Mouse (Mus musculus): ENCODE results near the gene Nmnat1. TPM values are rescaled to one million over a fixed set of nuclear protein-coding genes. Genes with fewer than 3 reads are reported as not detected.

Nmnat1 gene
- polyA plus RNA-seq, 1 experiment from 2014 or later = 14.2 TPM

DNA sequence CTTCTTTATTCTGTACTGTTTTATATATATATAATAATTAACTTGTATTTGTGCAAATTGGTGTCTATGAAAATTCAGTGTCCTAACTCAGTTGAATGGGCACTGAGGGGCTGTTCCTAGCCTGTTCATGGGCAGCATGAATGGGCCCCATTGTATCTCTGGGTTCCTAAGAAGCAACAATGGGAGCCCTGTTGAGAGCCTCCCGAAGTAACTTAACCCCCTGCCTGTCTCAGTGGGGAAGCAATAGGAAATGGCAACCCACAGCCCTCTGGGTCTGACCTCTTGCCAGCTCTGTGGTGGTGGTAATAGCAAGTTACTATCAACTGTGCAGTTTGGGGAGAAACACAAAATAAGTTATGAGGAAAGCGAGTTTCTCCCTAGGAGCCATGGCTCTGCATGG, 11.6 kb upstream of the Nmnat1 start:
- WGBS = 74% methylated on average over 2 of the region's 2 CpGs
- Histone ChIP-seq H3K4me2 (replicated peaks; ENCODE audit: low read depth, low read length) (no peak overlapping the region), H3K27me3 (ENCODE audit: insufficient read depth, low read length) (no peaks in the 10 kb centered on the region), H3K9ac (replicated peaks; ENCODE audit: low read length) (no peak overlapping the region), H3K4me1 (ENCODE audit: insufficient read depth, low read length) (no peaks in the 10 kb centered on the region), H3K36me3 (ENCODE audit: insufficient read depth, low read length) (peaks cover 58% of the 10 kb centered on the region), H3K9me3 (ENCODE audit: low read length) (no peaks in the 10 kb centered on the region), H3K27ac (ENCODE audit: low read length) (no peak overlapping the region), H3K4me3 (ENCODE audit: low read length) (no peak overlapping the region)
- no peak; the same call in 1 of the 2 replicates for ATAC-seq (ENCODE audit: low FRiP score, low TSS enrichment)

DNA sequence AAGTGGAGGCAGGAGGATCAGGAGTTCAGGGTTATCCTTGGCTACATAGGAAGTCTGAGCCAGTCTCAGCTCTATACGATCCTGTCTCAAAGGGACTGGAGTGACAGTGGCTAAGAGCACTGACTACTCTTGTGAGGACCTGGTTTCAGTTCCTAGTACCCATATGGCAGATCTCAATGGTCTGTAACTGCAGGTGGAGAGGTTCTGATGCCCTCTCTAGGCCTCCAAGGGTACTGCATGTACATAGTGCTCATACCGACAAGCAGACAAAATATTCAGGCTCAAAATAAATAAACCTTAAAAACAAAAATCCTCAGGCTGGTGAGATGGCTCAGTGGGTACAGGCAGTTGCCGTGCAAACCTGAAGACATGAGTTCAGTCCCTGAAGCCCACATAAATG, 6.1 kb upstream of the Nmnat1 start:
- no peaks in the 10 kb centered on the region for H3K27me3 ChIP-seq (ENCODE audit: insufficient read depth, low read length)
- H3K4me2 ChIP-seq (replicated peaks; ENCODE audit: low read depth, low read length) = no peak overlapping the region
- H3K4me3 ChIP-seq (ENCODE audit: low read length) = no peak overlapping the region
- peaks cover 6% of the 10 kb centered on the region for H3K4me1 ChIP-seq (ENCODE audit: insufficient read depth, low read length)
- no peaks in the 10 kb centered on the region for H3K9me3 ChIP-seq (ENCODE audit: low read length)
- ATAC-seq (ENCODE audit: low FRiP score, low TSS enrichment) = no peak
- H3K9ac ChIP-seq (replicated peaks; ENCODE audit: low read length) = no peak overlapping the region
- H3K27ac ChIP-seq (ENCODE audit: low read length) = no peak overlapping the region
- 93% methylated on average over 3 of the region's 3 CpGs for WGBS
- H3K36me3 ChIP-seq (ENCODE audit: insufficient read depth, low read length) = peaks cover 69% of the 10 kb centered on the region

DNA sequence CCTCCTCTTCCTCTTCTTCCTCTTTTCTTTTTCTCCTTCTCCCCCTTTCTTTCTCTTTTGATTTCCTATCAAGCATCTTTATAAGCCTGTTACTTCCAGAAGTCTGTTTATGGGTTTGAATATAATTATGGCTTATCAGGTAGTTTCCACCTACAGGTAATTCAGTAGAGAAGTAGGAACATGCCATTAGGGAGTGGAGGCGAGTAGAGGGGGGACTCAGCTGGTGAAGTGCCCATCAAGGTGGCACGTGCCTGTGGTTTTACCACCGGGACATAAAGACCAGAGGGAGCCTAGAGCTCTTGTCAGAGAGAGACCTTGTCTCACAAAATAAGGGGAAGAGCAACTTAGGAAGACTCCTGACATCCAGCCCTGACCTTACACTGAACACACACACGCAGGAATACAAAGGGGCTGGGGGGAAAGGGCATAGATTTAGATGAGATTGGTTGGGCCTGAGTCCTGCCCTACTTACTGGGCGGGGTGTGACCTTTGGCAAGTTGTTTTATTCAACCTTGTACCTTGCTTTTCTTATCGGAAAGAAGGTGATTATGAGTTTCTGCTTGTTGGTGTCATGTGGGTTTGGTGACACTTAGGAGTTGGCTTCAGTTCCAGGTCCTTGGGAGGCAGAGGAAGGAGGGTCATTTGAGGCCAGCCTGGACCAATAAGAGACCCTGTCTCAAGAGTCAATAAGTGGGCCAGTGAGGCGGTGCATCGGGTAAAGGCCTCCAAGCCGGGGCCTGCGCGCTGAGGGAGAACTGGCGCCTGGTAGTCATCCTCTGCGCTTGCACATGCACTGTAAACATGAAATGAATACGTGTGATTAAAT, 4.6 kb upstream of the Nmnat1 start:
- Histone ChIP-seq H3K27me3 (ENCODE audit: insufficient read depth, low read length) (no peaks in the 10 kb centered on the region), H3K9me3 (ENCODE audit: low read length) (no peaks in the 10 kb centered on the region), H3K9ac (replicated peaks; ENCODE audit: low read length) (no peak overlapping the region), H3K36me3 (ENCODE audit: insufficient read depth, low read length) (peaks cover 57% of the 10 kb centered on the region), H3K27ac (ENCODE audit: low read length) (no peak overlapping the region), H3K4me1 (ENCODE audit: insufficient read depth, low read length) (peaks cover 9% of the 10 kb centered on the region), H3K4me3 (ENCODE audit: low read length) (no peak overlapping the region), H3K4me2 (replicated peaks; ENCODE audit: low read depth, low read length) (no peak overlapping the region)
- no peak for ATAC-seq (ENCODE audit: low FRiP score, low TSS enrichment)
- 96% methylated on average over 14 of the region's 14 CpGs for WGBS

DNA sequence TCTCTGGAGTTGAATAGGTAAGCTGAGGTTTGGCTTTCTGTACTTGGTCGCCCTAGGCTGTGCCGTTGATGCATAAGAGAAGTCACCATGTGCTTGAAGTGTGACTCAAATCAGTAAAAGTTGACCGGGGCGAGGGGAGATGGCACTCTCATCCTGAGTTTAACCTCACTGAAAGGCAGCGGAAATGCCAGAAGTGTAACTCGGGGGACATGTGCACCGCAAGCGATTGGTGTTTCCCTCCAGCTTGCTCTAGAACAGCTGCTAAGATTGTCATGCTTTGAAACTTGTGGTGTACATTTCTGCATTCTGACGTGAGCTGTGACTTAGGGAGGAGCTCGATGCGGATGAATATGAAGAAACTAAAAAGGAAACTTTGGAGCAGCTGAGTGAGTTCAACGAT, 2.7 kb upstream of the Nmnat1 start:
- no peak overlapping the region for H3K9ac ChIP-seq (replicated peaks; ENCODE audit: low read length)
- no peak overlapping the region for H3K4me2 ChIP-seq (replicated peaks; ENCODE audit: low read depth, low read length)
- H3K27me3 ChIP-seq (ENCODE audit: insufficient read depth, low read length) = no peaks in the 10 kb centered on the region
- peaks cover 41% of the 10 kb centered on the region for H3K36me3 ChIP-seq (ENCODE audit: insufficient read depth, low read length)
- no peaks in the 10 kb centered on the region for H3K9me3 ChIP-seq (ENCODE audit: low read length)
- peaks cover 12% of the 10 kb centered on the region for H3K4me1 ChIP-seq (ENCODE audit: insufficient read depth, low read length)
- H3K4me3 ChIP-seq (ENCODE audit: low read length) = no peak overlapping the region
- 93% methylated on average over 12 of the region's 12 CpGs for WGBS
- ATAC-seq (ENCODE audit: low FRiP score, low TSS enrichment) = no peak
- no peak overlapping the region for H3K27ac ChIP-seq (ENCODE audit: low read length)

DNA sequence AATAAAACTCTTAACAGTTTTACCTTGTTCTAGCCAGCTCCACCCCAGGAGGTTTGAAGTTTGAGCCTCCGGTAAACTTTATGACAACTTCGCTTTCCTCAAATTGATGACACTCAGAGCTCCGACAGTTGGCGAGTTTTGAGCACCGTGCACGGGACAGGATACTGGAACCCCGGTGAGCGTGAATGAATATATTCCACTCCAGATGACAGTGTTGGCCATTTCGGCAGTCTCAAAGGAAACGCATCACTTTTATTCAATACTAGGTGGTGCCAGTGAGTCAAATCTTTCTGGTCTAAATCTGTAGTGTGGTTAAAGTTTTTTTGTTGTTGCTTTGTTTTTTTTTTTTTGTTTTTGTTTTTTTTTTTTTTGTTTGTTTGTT, 814 bp upstream of the Nmnat1 start:
- peak overlapping the region; percentile 81 for H3K4me2 ChIP-seq (replicated peaks; ENCODE audit: low read depth, low read length)
- no peaks in the 10 kb centered on the region for H3K27me3 ChIP-seq (ENCODE audit: insufficient read depth, low read length)
- peak overlapping the region; percentile 74 for H3K4me3 ChIP-seq (ENCODE audit: low read length)
- peaks cover 12% of the 10 kb centered on the region for H3K4me1 ChIP-seq (ENCODE audit: insufficient read depth, low read length)
- ATAC-seq (ENCODE audit: low FRiP score, low TSS enrichment) = no peak
- peaks cover 28% of the 10 kb centered on the region for H3K36me3 ChIP-seq (ENCODE audit: insufficient read depth, low read length)
- H3K9ac ChIP-seq (replicated peaks; ENCODE audit: low read length) = peak overlapping the region; percentile 81
- under 1% methylated on average over 10 of the region's 10 CpGs for WGBS
- peak overlapping the region; percentile 82 for H3K27ac ChIP-seq (ENCODE audit: low read length)
- H3K9me3 ChIP-seq (ENCODE audit: low read length) = no peaks in the 10 kb centered on the region

DNA sequence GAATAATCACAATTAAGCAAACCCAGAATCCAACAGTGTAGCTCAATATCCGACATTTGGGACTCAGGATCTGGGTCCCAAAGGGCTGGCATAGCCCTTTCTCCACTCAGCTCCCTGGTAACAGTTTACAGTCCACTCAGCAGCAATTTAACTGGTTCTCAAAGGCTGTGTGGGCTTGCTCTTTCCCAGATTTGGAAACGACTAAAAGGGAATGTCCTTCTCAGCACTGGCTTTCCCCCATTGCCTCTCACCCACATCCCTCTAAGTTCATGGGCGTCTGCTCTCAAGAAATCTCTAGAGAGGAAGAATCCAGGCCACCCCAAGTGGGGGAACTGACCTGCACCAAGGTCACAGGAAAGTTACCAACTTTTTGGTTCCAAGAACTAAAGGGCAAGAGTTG, 436 bp downstream of the Nmnat1 start:
- 48% methylated on average over 3 of the region's 3 CpGs for WGBS
- Histone ChIP-seq H3K36me3 (ENCODE audit: insufficient read depth, low read length) (peaks cover 19% of the 10 kb centered on the region), H3K4me3 (ENCODE audit: low read length) (peak overlapping the region; percentile 74), H3K27me3 (ENCODE audit: insufficient read depth, low read length) (no peaks in the 10 kb centered on the region), H3K4me2 (replicated peaks; ENCODE audit: low read depth, low read length) (peak overlapping the region; percentile 81), H3K27ac (ENCODE audit: low read length) (peak overlapping the region; percentile 82), H3K4me1 (ENCODE audit: insufficient read depth, low read length) (peaks cover 12% of the 10 kb centered on the region), H3K9me3 (ENCODE audit: low read length) (no peaks in the 10 kb centered on the region), H3K9ac (replicated peaks; ENCODE audit: low read length) (peak overlapping the region; percentile 81)
- ATAC-seq (ENCODE audit: low FRiP score, low TSS enrichment) = peak; percentile 24; the same call in 1 of the 2 replicates

DNA sequence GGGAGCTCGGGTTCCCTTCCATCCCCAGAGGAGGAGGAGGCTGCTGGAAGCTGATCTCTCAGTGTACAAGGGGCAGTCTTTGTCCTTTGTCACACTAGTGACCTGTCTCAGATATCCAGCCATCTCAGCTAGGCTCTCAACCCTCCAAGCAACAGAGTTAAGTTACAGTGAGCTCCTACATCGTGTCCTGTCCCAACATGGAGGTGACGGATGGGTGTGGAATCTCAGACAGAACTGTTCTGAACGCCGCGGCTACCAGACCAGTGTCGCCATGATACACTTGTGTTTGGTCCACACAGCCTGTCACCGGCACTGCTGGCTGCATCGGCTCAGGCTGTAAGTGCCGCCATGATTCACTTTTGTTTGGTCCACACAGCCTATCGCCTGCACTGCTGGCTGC, 7.9 kb downstream of the Nmnat1 start, which contains the start of gene Tmem274:
Gene Tmem274 (plus strand): TSS at position 301 of the 400 bp plus-strand sequence.
- 69% methylated on average over 11 of the region's 11 CpGs for WGBS
- ATAC-seq (ENCODE audit: low FRiP score, low TSS enrichment) = no peak

DNA sequence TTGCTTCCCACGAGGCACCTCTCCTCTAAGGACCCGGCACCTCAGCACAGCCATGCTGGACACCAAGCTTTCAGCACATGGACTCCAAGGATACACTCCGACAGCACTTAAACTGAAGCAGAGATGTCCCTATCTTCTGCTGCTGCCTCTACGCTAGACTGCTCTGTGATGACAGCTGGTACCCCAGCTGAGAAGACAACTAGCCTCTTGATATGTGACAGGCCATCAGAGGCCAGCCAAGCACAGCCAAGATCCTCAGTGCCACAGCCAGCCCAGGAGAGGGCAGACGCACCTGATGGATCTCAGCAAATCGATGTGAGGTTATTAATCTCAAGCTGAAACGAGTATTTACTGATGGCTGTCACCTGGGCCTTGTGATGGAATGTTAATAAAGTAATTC, 9.9 kb downstream of the Nmnat1 start:
- ATAC-seq (ENCODE audit: low FRiP score, low TSS enrichment) = no peak
- Histone ChIP-seq H3K27ac (ENCODE audit: low read length) (no peak overlapping the region), H3K4me2 (replicated peaks; ENCODE audit: low read depth, low read length) (no peak overlapping the region), H3K36me3 (ENCODE audit: insufficient read depth, low read length) (peaks cover 6% of the 10 kb centered on the region), H3K4me1 (ENCODE audit: insufficient read depth, low read length) (no peaks in the 10 kb centered on the region), H3K9me3 (ENCODE audit: low read length) (no peaks in the 10 kb centered on the region), H3K9ac (replicated peaks; ENCODE audit: low read length) (no peak overlapping the region), H3K27me3 (ENCODE audit: insufficient read depth, low read length) (no peaks in the 10 kb centered on the region), H3K4me3 (ENCODE audit: low read length) (no peak overlapping the region)
- 57% methylated on average over 7 of the region's 7 CpGs for WGBS

More for the DNA sequence above, 7.9 kb downstream of the Nmnat1 start, which contains the start of gene Tmem274:
- H3K9me3 ChIP-seq (ENCODE audit: low read length) = no peaks in the 10 kb centered on the region
- no peaks in the 10 kb centered on the region for H3K27me3 ChIP-seq (ENCODE audit: insufficient read depth, low read length)
- no peak within 1 kb of the TSS for H3K9ac ChIP-seq (replicated peaks; ENCODE audit: low read length)
- no peak within 1 kb of the TSS for H3K27ac ChIP-seq (ENCODE audit: low read length)
- no peaks in the 10 kb centered on the region for H3K4me1 ChIP-seq (ENCODE audit: insufficient read depth, low read length)
- H3K4me3 ChIP-seq (ENCODE audit: low read length) = no peak within 1 kb of the TSS
- no peak within 1 kb of the TSS for H3K4me2 ChIP-seq (replicated peaks; ENCODE audit: low read depth, low read length)
- H3K36me3 ChIP-seq (ENCODE audit: insufficient read depth, low read length) = peaks cover 6% of the 10 kb centered on the region

DNA sequence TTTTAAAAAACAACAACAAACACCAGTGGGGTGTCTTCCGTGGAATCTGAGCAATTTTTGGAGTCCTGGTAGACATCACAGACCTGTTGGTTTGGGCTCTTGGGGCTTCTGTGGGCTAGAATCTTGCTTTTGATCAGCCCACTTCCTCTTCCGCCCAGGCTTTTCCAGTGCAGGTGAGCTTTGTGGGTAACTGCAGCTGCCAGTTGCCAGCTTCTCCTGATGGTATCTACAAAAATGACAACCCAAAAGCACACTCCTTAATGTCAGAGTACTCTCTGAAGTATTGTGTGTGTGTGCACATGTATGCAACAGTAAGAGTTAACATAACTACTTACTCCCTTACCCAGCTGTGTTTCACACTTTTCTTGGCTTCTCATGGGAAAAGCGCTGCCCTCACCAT, 15.4 kb downstream of the Nmnat1 start:
- no peak for ATAC-seq (ENCODE audit: low FRiP score, low TSS enrichment)
- 94% methylated on average over 3 of the region's 3 CpGs for WGBS
- H3K9ac ChIP-seq (replicated peaks; ENCODE audit: low read length) = no peak overlapping the region
- H3K9me3 ChIP-seq (ENCODE audit: low read length) = no peaks in the 10 kb centered on the region
- no peak overlapping the region for H3K4me3 ChIP-seq (ENCODE audit: low read length)
- no peaks in the 10 kb centered on the region for H3K27me3 ChIP-seq (ENCODE audit: insufficient read depth, low read length)
- peaks cover 15% of the 10 kb centered on the region for H3K36me3 ChIP-seq (ENCODE audit: insufficient read depth, low read length)
- no peak overlapping the region for H3K4me2 ChIP-seq (replicated peaks; ENCODE audit: low read depth, low read length)
- H3K4me1 ChIP-seq (ENCODE audit: insufficient read depth, low read length) = no peaks in the 10 kb centered on the region
- no peak overlapping the region for H3K27ac ChIP-seq (ENCODE audit: low read length)

DNA sequence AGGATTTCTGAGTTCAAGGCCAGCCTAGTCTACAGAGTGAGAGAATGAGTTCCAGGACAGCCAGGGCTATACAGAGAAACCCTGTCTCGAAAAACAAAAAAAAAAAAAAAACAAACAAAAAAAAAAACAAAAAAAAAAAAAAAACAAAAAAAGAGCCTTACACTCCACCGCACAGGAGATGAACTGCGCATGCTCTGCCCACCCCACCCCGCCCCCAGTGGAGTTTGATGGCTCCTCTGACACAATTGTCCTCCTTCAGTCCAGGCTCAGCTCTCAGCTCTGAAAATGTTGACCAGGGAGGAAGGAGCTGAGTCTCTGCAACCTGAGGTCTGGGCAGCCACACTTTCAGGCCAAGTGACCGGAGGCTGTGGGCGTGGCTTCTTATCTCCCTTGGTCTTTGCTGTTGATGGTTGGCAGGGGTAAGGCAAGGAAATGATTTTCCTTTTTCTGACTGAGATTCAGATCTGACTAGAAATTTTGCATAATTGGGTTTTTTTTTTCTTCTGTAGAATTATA, 21.5 kb downstream of the Nmnat1 start:
- Histone ChIP-seq H3K4me3 (ENCODE audit: low read length) (no peak overlapping the region), H3K4me2 (replicated peaks; ENCODE audit: low read depth, low read length) (no peak overlapping the region), H3K9ac (replicated peaks; ENCODE audit: low read length) (no peak overlapping the region), H3K27me3 (ENCODE audit: insufficient read depth, low read length) (no peaks in the 10 kb centered on the region), H3K27ac (ENCODE audit: low read length) (no peak overlapping the region), H3K4me1 (ENCODE audit: insufficient read depth, low read length) (no peaks in the 10 kb centered on the region), H3K9me3 (ENCODE audit: low read length) (no peaks in the 10 kb centered on the region), H3K36me3 (ENCODE audit: insufficient read depth, low read length) (no peaks in the 10 kb centered on the region; the same call in 1 of the 2 replicates)
- ATAC-seq (ENCODE audit: low FRiP score, low TSS enrichment) = no peak
- 68% methylated on average over 6 of the region's 6 CpGs for WGBS

All from kidney, embryonic 16.5 days (tissue).